Mouse (Mus musculus): ENCODE results near the gene Aig1. TPM values are rescaled to one million over a fixed set of nuclear protein-coding genes. Genes with fewer than 3 reads are reported as not detected.

The Aig1 gene
- polyA plus RNA-seq, 1 experiment from 2014 or later: 20.3 TPM

- Histone ChIP-seq H3K4me3 (ENCODE audit: low read depth, low read length) (no peak overlapping the region), H3K27me3 (replicated peaks; ENCODE audit: control insufficient read depth, insufficient read depth, low read length) (no peaks in the 10 kb centered on the region), H3K36me3 (ENCODE audit: control insufficient read depth, insufficient read depth, low read length) (no peaks in the 10 kb centered on the region; the same call in 1 of the 2 replicates), H3K27ac (ENCODE audit: low read depth, low read length) (no peak overlapping the region), H3K4me1 (replicated peaks; ENCODE audit: control insufficient read depth, insufficient read depth, low read length) (no peaks in the 10 kb centered on the region), H3K9ac (ENCODE audit: low read depth, low read length) (no peak overlapping the region), H3K4me2 (no peak overlapping the region), H3K9me3 (ENCODE audit: control insufficient read depth, low read length) (no peaks in the 10 kb centered on the region)
- WGBS: 86% methylated on average over 5 of the region's 5 CpGs
- ATAC-seq (replicated peaks; ENCODE audit: low FRiP score): no peak
- DNase-seq (ENCODE audit: low spot score): no peak
Observed at GRCm38 (mm10) chr10:13753777-13754176, 115.0 kb downstream of the Aig1 start.

DNA sequence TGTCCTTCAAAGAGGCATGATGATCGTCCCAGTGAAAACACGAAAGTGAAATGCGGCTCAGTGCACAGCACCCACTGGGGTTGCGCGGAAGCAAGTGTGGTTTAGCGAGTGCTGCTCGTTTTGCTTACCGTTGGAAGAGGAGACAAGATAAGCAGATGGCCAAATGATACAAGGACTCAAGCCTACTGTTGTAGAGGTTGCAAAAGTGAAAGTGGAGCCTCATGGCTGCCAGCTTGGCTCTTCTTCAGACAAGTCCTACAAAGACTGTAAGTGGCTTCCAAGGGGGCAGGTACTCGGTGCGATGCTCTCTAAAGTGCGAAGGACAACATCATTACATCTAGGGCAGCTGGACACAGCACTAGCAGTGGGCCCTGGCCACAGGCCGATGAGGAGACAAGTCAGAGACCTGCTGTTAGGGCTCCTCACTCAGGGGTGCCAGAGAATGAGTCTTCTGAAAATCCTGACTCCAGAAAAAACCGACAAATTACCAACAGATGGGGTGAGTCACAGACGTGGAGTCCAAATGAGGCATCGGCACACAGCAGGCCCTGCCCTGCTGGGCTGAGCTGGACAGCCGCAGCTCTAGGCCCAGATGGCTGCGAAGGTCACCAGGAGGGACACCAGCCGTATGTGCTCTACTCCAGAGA, 129.2 kb downstream of the Aig1 start:
- DNase-seq (ENCODE audit: low spot score) (no peak), ATAC-seq (replicated peaks; ENCODE audit: low FRiP score) (no peak)
- Histone ChIP-seq H3K4me3 (ENCODE audit: low read depth, low read length) (no peak overlapping the region), H3K27me3 (replicated peaks; ENCODE audit: control insufficient read depth, insufficient read depth, low read length) (no peaks in the 10 kb centered on the region), H3K27ac (ENCODE audit: low read depth, low read length) (no peak overlapping the region), H3K9me3 (ENCODE audit: control insufficient read depth, low read length) (no peaks in the 10 kb centered on the region), H3K9ac (ENCODE audit: low read depth, low read length) (no peak overlapping the region), H3K4me2 (no peak overlapping the region), H3K4me1 (replicated peaks; ENCODE audit: control insufficient read depth, insufficient read depth, low read length) (no peaks in the 10 kb centered on the region), H3K36me3 (ENCODE audit: control insufficient read depth, insufficient read depth, low read length) (no peaks in the 10 kb centered on the region)
- WGBS: 89% methylated on average over 18 of the region's 18 CpGs

DNA sequence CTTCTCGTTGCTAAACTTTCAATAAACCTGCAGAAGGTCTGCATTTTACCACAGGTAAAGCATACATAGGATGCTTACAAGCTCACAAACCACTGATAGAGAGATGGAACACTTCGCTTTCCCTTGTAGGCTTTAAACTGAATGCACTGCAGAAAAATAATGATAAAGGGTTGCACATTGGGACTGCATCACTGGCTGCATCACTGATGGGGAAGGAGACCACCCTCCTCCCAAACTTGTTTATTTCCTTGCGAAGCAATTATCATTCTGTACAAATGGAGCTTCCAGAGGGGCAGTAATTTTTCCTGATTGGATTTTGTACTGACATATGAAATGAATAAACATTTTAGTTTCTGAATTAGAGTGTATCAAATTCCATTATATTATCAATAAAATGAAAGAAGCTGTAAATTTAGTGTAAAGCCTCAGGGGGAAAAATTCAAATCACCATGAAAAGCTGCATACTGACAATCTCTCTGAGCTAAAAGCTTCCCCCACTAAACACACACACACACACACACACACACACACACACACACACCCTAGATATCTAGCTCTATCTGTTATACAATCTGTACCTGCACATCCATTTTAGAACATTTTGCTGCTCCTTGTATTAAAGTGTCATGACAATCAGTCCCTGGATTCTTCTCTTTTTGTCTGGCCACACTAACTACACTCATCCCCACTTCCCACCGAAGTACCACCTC, 138.6 kb downstream of the Aig1 start:
- no peak overlapping the region for H3K27ac ChIP-seq (ENCODE audit: low read depth, low read length)
- WGBS: 92% methylated on average over 4 of the region's 4 CpGs
- no peak for ATAC-seq (replicated peaks; ENCODE audit: low FRiP score)
- H3K9ac ChIP-seq (ENCODE audit: low read depth, low read length): no peak overlapping the region
- DNase-seq (ENCODE audit: low spot score): no peak
- H3K4me2 ChIP-seq: no peak overlapping the region
- no peaks in the 10 kb centered on the region for H3K36me3 ChIP-seq (ENCODE audit: control insufficient read depth, insufficient read depth, low read length)
- H3K27me3 ChIP-seq (replicated peaks; ENCODE audit: control insufficient read depth, insufficient read depth, low read length): no peaks in the 10 kb centered on the region
- H3K4me3 ChIP-seq (ENCODE audit: low read depth, low read length): no peak overlapping the region
- H3K9me3 ChIP-seq (ENCODE audit: control insufficient read depth, low read length): no peaks in the 10 kb centered on the region
- H3K4me1 ChIP-seq (replicated peaks; ENCODE audit: control insufficient read depth, insufficient read depth, low read length): no peaks in the 10 kb centered on the region

GRCm38 (mm10) chr10:13727676-13728075, 141.1 kb downstream of the Aig1 start:
- Histone ChIP-seq H3K4me3 (ENCODE audit: low read depth, low read length) (no peak overlapping the region), H3K4me2 (no peak overlapping the region), H3K27me3 (replicated peaks; ENCODE audit: control insufficient read depth, insufficient read depth, low read length) (no peaks in the 10 kb centered on the region), H3K36me3 (ENCODE audit: control insufficient read depth, insufficient read depth, low read length) (no peaks in the 10 kb centered on the region), H3K4me1 (replicated peaks; ENCODE audit: control insufficient read depth, insufficient read depth, low read length) (no peaks in the 10 kb centered on the region), H3K9me3 (ENCODE audit: control insufficient read depth, low read length) (no peaks in the 10 kb centered on the region), H3K27ac (ENCODE audit: low read depth, low read length) (no peak overlapping the region), H3K9ac (ENCODE audit: low read depth, low read length) (no peak overlapping the region)
- no peak for ATAC-seq (replicated peaks; ENCODE audit: low FRiP score)
- WGBS: 71% methylated on average over 6 of the region's 6 CpGs
- DNase-seq (ENCODE audit: low spot score): no peak

GRCm38 (mm10) chr10:13726206-13726605, 142.6 kb downstream of the Aig1 start:
- Histone ChIP-seq H3K36me3 (ENCODE audit: control insufficient read depth, insufficient read depth, low read length) (no peaks in the 10 kb centered on the region), H3K9ac (ENCODE audit: low read depth, low read length) (no peak overlapping the region), H3K4me1 (replicated peaks; ENCODE audit: control insufficient read depth, insufficient read depth, low read length) (no peaks in the 10 kb centered on the region), H3K27me3 (replicated peaks; ENCODE audit: control insufficient read depth, insufficient read depth, low read length) (no peaks in the 10 kb centered on the region), H3K27ac (ENCODE audit: low read depth, low read length) (no peak overlapping the region), H3K4me2 (no peak overlapping the region), H3K4me3 (ENCODE audit: low read depth, low read length) (no peak overlapping the region), H3K9me3 (ENCODE audit: control insufficient read depth, low read length) (no peaks in the 10 kb centered on the region)
- DNase-seq (ENCODE audit: low spot score) (no peak), ATAC-seq (replicated peaks; ENCODE audit: low FRiP score) (no peak)
- 76% methylated on average over 2 of the region's 2 CpGs for WGBS

GRCm38 (mm10) chr10:13725276-13725675, 143.5 kb downstream of the Aig1 start:
- no peaks in the 10 kb centered on the region for H3K9me3 ChIP-seq (ENCODE audit: control insufficient read depth, low read length)
- H3K36me3 ChIP-seq (ENCODE audit: control insufficient read depth, insufficient read depth, low read length): no peaks in the 10 kb centered on the region
- no peak for ATAC-seq (replicated peaks; ENCODE audit: low FRiP score)
- H3K4me3 ChIP-seq (ENCODE audit: low read depth, low read length): no peak overlapping the region
- H3K9ac ChIP-seq (ENCODE audit: low read depth, low read length): no peak overlapping the region
- 79% methylated on average over 3 of the region's 3 CpGs for WGBS
- no peaks in the 10 kb centered on the region for H3K4me1 ChIP-seq (replicated peaks; ENCODE audit: control insufficient read depth, insufficient read depth, low read length)
- no peak overlapping the region for H3K4me2 ChIP-seq
- H3K27me3 ChIP-seq (replicated peaks; ENCODE audit: control insufficient read depth, insufficient read depth, low read length): no peaks in the 10 kb centered on the region
- DNase-seq (ENCODE audit: low spot score): no peak
- H3K27ac ChIP-seq (ENCODE audit: low read depth, low read length): no peak overlapping the region

DNA sequence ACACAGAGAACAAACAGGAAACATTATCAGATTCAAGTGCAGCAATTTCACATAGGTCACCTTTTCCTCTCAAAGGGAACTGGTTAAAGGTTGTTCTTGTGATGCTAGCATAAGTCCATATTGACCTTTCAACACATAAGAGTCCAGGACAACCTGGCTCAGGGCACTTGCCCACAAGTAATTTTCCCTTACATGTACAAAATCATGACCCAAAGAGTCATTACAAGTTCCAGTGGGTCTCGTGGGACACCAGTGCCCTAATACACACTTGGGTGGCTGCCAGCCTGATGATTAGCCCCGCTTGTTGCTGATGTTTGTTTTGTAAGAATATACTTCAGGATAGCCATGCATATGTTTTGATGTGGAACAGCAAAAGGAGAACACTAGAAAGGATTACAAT, 152.6 kb downstream of the Aig1 start:
- Histone ChIP-seq H3K27ac (ENCODE audit: low read depth, low read length) (no peak overlapping the region), H3K9me3 (ENCODE audit: control insufficient read depth, low read length) (no peaks in the 10 kb centered on the region), H3K4me1 (replicated peaks; ENCODE audit: control insufficient read depth, insufficient read depth, low read length) (no peaks in the 10 kb centered on the region), H3K9ac (ENCODE audit: low read depth, low read length) (no peak overlapping the region), H3K27me3 (replicated peaks; ENCODE audit: control insufficient read depth, insufficient read depth, low read length) (no peaks in the 10 kb centered on the region), H3K4me3 (ENCODE audit: low read depth, low read length) (no peak overlapping the region), H3K4me2 (no peak overlapping the region), H3K36me3 (ENCODE audit: control insufficient read depth, insufficient read depth, low read length) (no peaks in the 10 kb centered on the region)
- no peak for DNase-seq (ENCODE audit: low spot score)
- whole genome bisulfite sequencing: 75% methylated on average over 2 of the region's 2 CpGs
- no peak for ATAC-seq (replicated peaks; ENCODE audit: low FRiP score)

- H3K9me3 ChIP-seq (ENCODE audit: control insufficient read depth, low read length): no peaks in the 10 kb centered on the region
- no peak overlapping the region for H3K9ac ChIP-seq (ENCODE audit: low read depth, low read length)
- H3K4me1 ChIP-seq (replicated peaks; ENCODE audit: control insufficient read depth, insufficient read depth, low read length): no peaks in the 10 kb centered on the region
- H3K4me2 ChIP-seq: no peak overlapping the region
- no peaks in the 10 kb centered on the region for H3K27me3 ChIP-seq (replicated peaks; ENCODE audit: control insufficient read depth, insufficient read depth, low read length)
- no peak overlapping the region for H3K4me3 ChIP-seq (ENCODE audit: low read depth, low read length)
- no peak for DNase-seq (ENCODE audit: low spot score)
- no peak overlapping the region for H3K27ac ChIP-seq (ENCODE audit: low read depth, low read length)
- H3K36me3 ChIP-seq (ENCODE audit: control insufficient read depth, insufficient read depth, low read length): no peaks in the 10 kb centered on the region
- ATAC-seq (replicated peaks; ENCODE audit: low FRiP score): no peak
- 86% methylated on average over 6 of the region's 6 CpGs for WGBS
Observed at GRCm38 (mm10) chr10:13715584-13715983, 153.2 kb downstream of the Aig1 start.

GRCm38 (mm10) chr10:13714920-13715293, 153.9 kb downstream of the Aig1 start:
- Histone ChIP-seq H3K9ac (ENCODE audit: low read depth, low read length) (no peak overlapping the region), H3K4me1 (replicated peaks; ENCODE audit: control insufficient read depth, insufficient read depth, low read length) (no peaks in the 10 kb centered on the region), H3K4me3 (ENCODE audit: low read depth, low read length) (no peak overlapping the region), H3K9me3 (ENCODE audit: control insufficient read depth, low read length) (no peaks in the 10 kb centered on the region), H3K27ac (ENCODE audit: low read depth, low read length) (no peak overlapping the region), H3K4me2 (no peak overlapping the region), H3K27me3 (replicated peaks; ENCODE audit: control insufficient read depth, insufficient read depth, low read length) (no peaks in the 10 kb centered on the region), H3K36me3 (ENCODE audit: control insufficient read depth, insufficient read depth, low read length) (no peaks in the 10 kb centered on the region)
- DNase-seq (ENCODE audit: low spot score) (no peak), ATAC-seq (replicated peaks; ENCODE audit: low FRiP score) (no peak)
- WGBS: 77% methylated on average over 7 of the region's 7 CpGs
